Mouse (Mus musculus): ENCODE measurements at regions not wholly inside any gene's neighbourhood (a gene's known extent, or its start where the extent isn't known, plus 50 kb on each side); places are given as distances from the start of the nearest gene placed in this dataset.

DNA sequence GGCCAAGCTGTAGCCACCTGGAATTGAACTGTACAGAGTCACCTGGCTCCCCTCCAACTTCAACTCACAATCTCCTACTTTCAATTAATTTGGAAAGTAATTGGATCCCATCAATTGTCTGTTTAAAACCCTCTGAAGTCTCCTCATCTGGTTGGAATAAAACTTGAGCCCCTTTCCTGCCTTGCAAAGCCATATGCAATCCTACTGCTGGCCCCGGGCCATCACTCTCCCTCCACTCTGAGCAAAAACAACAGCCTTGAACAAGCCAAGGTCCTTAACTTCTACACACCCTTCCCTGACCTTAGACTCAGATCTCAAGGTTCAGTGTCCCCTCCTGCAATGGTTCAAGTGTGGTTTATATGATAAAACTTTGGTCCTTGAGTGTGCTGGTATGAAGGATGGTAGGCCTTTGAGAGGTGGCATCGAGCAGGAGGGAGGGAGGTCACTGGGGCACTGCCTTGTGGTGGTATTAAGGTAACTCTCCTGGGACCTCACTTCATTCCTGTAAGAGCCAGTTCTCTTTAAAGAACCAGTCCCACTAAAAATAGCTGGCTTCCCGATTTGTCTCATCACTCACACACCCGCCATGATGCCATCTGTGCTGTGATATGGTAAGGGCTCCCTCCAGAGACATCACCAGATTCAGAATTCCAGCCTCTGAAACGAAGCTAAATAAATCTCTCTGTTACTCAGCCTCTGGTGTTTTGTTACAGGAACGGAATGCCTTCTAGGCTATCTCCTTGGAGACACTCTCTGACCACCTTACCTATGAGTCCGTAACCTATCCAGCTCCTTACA lies 112.0 kb upstream of the Zmiz1 start:
- DNase-seq (ENCODE audit: low spot score): no peak
- Histone ChIP-seq H3K4me3 (ENCODE audit: low read depth, low read length) (no peak overlapping the region), H3K27ac (ENCODE audit: low read depth, low read length) (no peak overlapping the region), H3K9ac (ENCODE audit: low read length) (no peak overlapping the region), H3K27me3 (ENCODE audit: control insufficient read depth, insufficient read depth, low read length) (no peaks in the 10 kb centered on the region), H3K4me1 (ENCODE audit: control insufficient read depth, insufficient read depth, low read length) (no peaks in the 10 kb centered on the region), H3K9me3 (ENCODE audit: control insufficient read depth, low read length) (no peaks in the 10 kb centered on the region), H3K4me2 (ENCODE audit: low read depth) (no peak overlapping the region), H3K36me3 (ENCODE audit: control insufficient read depth, insufficient read depth, low read length) (no peaks in the 10 kb centered on the region)
- no peak for ATAC-seq (ENCODE audit: insufficient read depth, low FRiP score, low TSS enrichment)
- WGBS: 81% methylated on average over 7 of the region's 7 CpGs

DNA sequence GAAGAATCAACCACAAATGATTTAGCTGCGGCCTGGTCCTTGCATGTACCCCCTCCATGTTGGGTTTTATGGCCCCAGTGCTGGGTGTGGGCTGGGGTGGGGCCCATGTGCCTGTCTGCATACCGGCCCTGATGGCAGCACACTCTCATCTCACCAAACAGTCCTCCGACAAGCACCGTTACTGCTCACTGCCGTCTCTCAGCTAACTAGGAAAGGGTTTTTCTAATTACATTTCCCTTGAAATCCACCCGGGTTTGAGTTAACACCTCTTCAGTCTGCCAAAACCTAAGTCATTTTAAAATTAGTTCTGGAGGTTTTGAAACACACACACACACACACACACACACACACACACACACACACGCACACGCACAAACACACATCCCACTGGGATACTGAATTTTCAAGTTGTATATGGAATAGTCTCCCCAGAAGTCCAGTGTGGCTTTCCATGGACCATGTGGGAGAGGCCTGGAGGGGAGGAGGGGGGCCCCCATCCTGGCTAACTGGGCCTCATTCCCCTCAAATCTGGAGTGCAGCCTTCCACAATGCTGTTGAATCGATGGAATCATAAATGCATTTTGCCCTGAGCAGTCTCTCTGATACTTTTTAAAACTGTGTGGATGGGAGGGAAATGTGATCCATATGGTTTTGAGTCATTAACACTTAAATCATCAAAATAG lies 108.6 kb upstream of the Zmiz1 start:
- Histone ChIP-seq H3K4me1 (ENCODE audit: control insufficient read depth, insufficient read depth, low read length) (no peaks in the 10 kb centered on the region), H3K27ac (ENCODE audit: low read depth, low read length) (no peak overlapping the region), H3K4me3 (ENCODE audit: low read depth, low read length) (no peak overlapping the region), H3K27me3 (ENCODE audit: control insufficient read depth, insufficient read depth, low read length) (no peaks in the 10 kb centered on the region), H3K36me3 (ENCODE audit: control insufficient read depth, insufficient read depth, low read length) (no peaks in the 10 kb centered on the region; the same call in 1 of the 2 replicates), H3K9me3 (ENCODE audit: control insufficient read depth, low read length) (no peaks in the 10 kb centered on the region), H3K9ac (ENCODE audit: low read length) (no peak overlapping the region), H3K4me2 (ENCODE audit: low read depth) (no peak overlapping the region)
- ATAC-seq (ENCODE audit: insufficient read depth, low FRiP score, low TSS enrichment) (no peak), DNase-seq (ENCODE audit: low spot score) (no peak)
- WGBS: 72% methylated on average over 9 of the region's 9 CpGs

DNA sequence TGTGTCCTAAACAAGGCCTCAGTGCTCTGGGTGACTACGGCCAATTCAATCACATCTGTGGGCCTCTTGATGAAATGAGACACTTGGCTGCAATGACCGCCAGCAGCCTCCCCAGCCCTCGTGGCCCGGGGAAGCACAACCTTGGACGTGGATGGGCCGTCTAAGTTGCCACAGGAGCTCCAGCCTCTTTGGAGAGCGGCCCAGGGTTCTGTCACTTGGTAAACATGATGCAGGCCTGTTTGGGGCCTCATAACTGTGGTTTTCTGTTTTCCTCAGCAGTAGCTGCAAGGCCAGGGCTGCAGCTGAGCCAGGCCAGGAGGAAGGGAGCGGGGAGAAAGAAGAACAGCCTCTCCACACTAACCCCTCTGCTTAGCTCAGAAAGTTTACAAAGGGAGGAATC lies 105.2 kb upstream of the Zmiz1 start:
- H3K27ac ChIP-seq (ENCODE audit: low read depth, low read length): no peak overlapping the region
- ATAC-seq (ENCODE audit: insufficient read depth, low FRiP score, low TSS enrichment): no peak
- 86% methylated on average over 8 of the region's 8 CpGs for WGBS

DNA sequence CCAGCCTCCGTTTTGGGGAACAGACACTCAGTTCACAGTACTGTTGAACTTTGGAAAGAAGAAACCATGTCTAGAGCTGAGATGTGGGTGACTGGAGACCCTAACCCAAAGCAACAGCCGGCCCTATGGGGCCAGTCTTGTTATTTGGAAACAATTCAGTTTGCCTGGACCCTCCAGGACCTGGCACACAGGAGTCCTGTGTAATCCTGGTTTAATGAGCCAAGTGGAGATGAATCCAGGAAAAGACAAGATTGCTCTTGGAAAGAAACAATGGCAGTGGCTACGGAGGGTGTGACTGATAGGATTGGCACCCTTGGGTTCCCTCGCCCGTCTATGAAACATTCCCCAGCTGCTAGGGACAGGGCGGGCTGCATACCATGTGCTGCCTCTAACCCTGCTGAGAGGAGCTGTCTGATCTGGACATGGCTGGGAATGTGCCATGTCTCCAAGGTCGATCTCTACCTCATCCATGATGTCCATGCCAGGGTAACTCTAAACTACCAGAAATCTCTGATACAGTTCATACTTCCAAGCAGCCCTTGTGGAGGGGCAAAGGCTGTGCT lies 104.6 kb upstream of the Zmiz1 start:
- Histone ChIP-seq H3K9ac (ENCODE audit: low read length) (no peak overlapping the region), H3K36me3 (ENCODE audit: control insufficient read depth, insufficient read depth, low read length) (no peaks in the 10 kb centered on the region; the same call in 1 of the 2 replicates), H3K27me3 (ENCODE audit: control insufficient read depth, insufficient read depth, low read length) (no peaks in the 10 kb centered on the region), H3K4me1 (ENCODE audit: control insufficient read depth, insufficient read depth, low read length) (no peaks in the 10 kb centered on the region), H3K27ac (ENCODE audit: low read depth, low read length) (no peak overlapping the region), H3K4me2 (ENCODE audit: low read depth) (no peak overlapping the region), H3K9me3 (ENCODE audit: control insufficient read depth, low read length) (no peaks in the 10 kb centered on the region), H3K4me3 (ENCODE audit: low read depth, low read length) (no peak overlapping the region)
- DNase-seq (ENCODE audit: low spot score) (no peak), ATAC-seq (ENCODE audit: insufficient read depth, low FRiP score, low TSS enrichment) (no peak)
- 84% methylated on average over 7 of the region's 7 CpGs for WGBS

More for the DNA sequence above, 105.2 kb upstream of the Zmiz1 start:
- no peak overlapping the region for H3K9ac ChIP-seq (ENCODE audit: low read length)
- H3K9me3 ChIP-seq (ENCODE audit: control insufficient read depth, low read length): no peaks in the 10 kb centered on the region
- no peak overlapping the region for H3K4me2 ChIP-seq (ENCODE audit: low read depth)
- H3K27me3 ChIP-seq (ENCODE audit: control insufficient read depth, insufficient read depth, low read length): no peaks in the 10 kb centered on the region
- H3K4me1 ChIP-seq (ENCODE audit: control insufficient read depth, insufficient read depth, low read length): no peaks in the 10 kb centered on the region
- no peaks in the 10 kb centered on the region; the same call in 1 of the 2 replicates for H3K36me3 ChIP-seq (ENCODE audit: control insufficient read depth, insufficient read depth, low read length)
- DNase-seq (ENCODE audit: low spot score): no peak
- no peak overlapping the region for H3K4me3 ChIP-seq (ENCODE audit: low read depth, low read length)

DNA sequence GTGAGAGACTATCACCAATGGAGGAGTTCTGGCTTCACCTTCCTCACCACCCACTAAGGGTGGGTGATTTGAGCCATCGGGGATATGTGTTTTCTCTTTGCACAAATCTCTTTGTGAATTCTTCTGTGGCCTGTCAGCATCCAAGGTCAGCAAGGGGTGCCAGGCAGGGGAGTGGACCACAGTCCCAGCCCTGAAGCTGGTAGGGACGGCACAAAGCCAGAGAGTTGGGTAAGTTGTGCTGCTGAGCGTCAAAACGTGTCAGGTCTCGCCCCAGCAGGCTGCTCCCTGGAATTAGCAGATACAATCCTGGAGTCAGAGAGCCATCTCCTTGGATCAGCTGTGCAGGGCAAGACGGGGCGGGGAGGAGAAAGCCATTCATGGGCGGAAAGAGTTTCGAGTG lies 101.2 kb upstream of the Zmiz1 start:
- WGBS: 89% methylated on average over 9 of the region's 9 CpGs

DNA sequence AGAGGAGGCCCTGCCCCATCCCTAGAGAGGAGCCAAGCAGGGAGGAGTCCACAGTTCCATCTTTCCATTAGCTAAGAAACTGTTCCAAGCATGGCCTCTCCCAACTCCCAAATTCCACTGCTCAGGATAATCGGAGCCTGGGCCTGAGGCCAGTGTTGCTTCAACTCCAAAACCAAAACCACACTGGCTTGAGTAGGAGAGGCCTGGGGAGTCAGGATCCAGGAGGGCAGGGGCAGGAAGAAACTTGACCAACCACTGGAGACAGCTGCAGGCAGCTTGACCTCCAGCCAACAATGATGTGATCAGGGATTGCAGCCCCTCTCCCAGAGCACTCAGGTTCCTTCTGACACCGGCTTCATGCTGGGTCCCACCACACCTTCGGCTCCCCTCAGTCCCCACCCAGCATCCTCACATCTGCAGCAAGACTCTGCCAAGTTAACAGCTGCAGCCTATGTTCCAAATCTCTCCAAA lies 99.1 kb upstream of the Zmiz1 start:
- ATAC-seq (ENCODE audit: insufficient read depth, low FRiP score, low TSS enrichment) (no peak), DNase-seq (ENCODE audit: low spot score) (no peak)
- WGBS: 89% methylated on average over 3 of the region's 3 CpGs
- H3K27me3 ChIP-seq (ENCODE audit: control insufficient read depth, insufficient read depth, low read length): no peaks in the 10 kb centered on the region
- H3K9me3 ChIP-seq (ENCODE audit: control insufficient read depth, low read length): no peaks in the 10 kb centered on the region
- H3K4me2 ChIP-seq (ENCODE audit: low read depth): no peak overlapping the region
- H3K27ac ChIP-seq (ENCODE audit: low read depth, low read length): no peak overlapping the region
- no peaks in the 10 kb centered on the region for H3K36me3 ChIP-seq (ENCODE audit: control insufficient read depth, insufficient read depth, low read length)
- H3K4me3 ChIP-seq (ENCODE audit: low read depth, low read length): no peak overlapping the region
- no peaks in the 10 kb centered on the region for H3K4me1 ChIP-seq (ENCODE audit: control insufficient read depth, insufficient read depth, low read length)
- H3K9ac ChIP-seq (ENCODE audit: low read length): no peak overlapping the region

More for the DNA sequence above, 101.2 kb upstream of the Zmiz1 start:
- Histone ChIP-seq H3K4me1 (ENCODE audit: control insufficient read depth, insufficient read depth, low read length) (no peaks in the 10 kb centered on the region), H3K9me3 (ENCODE audit: control insufficient read depth, low read length) (no peaks in the 10 kb centered on the region), H3K27me3 (ENCODE audit: control insufficient read depth, insufficient read depth, low read length) (no peaks in the 10 kb centered on the region), H3K36me3 (ENCODE audit: control insufficient read depth, insufficient read depth, low read length) (no peaks in the 10 kb centered on the region; the same call in 1 of the 2 replicates), H3K4me3 (ENCODE audit: low read depth, low read length) (no peak overlapping the region), H3K4me2 (ENCODE audit: low read depth) (no peak overlapping the region), H3K9ac (ENCODE audit: low read length) (no peak overlapping the region), H3K27ac (ENCODE audit: low read depth, low read length) (no peak overlapping the region)
- ATAC-seq (ENCODE audit: insufficient read depth, low FRiP score, low TSS enrichment): no peak
- no peak for DNase-seq (ENCODE audit: low spot score)

DNA sequence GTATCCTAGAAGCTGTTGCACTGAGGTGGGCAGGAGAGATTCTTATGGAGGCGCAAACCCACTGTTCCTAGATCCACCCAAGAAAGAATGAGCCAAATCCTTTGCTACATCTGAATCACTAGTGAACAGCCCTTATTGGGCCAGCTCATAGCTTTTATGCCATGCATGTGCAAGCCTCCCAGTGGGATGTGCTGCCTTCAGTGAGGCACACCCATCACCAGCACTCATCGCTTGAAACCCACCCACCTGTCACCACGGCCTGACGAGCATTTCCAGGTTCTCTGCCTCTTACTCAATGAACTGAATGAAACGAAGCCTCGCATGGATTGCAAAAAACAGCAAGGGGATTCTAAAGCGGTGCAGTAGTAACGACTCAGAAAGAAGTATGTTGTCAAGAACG lies 98.3 kb upstream of the Zmiz1 start:
- no peaks in the 10 kb centered on the region for H3K9me3 ChIP-seq (ENCODE audit: control insufficient read depth, low read length)
- DNase-seq (ENCODE audit: low spot score) (no peak), ATAC-seq (ENCODE audit: insufficient read depth, low FRiP score, low TSS enrichment) (no peak)
- H3K9ac ChIP-seq (ENCODE audit: low read length): no peak overlapping the region
- H3K4me2 ChIP-seq (ENCODE audit: low read depth): no peak overlapping the region
- no peaks in the 10 kb centered on the region for H3K4me1 ChIP-seq (ENCODE audit: control insufficient read depth, insufficient read depth, low read length)
- no peak overlapping the region for H3K27ac ChIP-seq (ENCODE audit: low read depth, low read length)
- H3K27me3 ChIP-seq (ENCODE audit: control insufficient read depth, insufficient read depth, low read length): no peaks in the 10 kb centered on the region
- no peak overlapping the region for H3K4me3 ChIP-seq (ENCODE audit: low read depth, low read length)
- no peaks in the 10 kb centered on the region for H3K36me3 ChIP-seq (ENCODE audit: control insufficient read depth, insufficient read depth, low read length)
- 91% methylated on average over 9 of the region's 9 CpGs for WGBS

DNA sequence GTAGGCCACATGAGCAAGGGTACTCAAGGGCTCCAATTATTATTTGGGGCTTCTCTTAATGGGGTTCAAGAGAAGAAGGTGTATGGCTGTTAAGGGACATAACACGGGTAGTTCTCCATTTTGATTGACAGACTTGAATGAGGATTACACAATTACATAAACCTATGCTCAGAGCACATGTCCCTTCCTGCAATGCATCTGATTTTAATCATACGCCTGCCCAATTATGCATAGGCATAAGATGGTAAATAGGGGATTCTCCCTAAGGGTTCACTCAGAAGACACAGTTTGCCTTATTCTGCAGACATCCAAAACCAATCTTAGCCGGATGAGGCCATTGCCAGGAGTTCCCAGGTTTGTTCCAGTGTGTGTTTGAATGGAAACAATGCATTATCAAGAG lies 97.9 kb upstream of the Zmiz1 start:
- no peak for ATAC-seq (ENCODE audit: insufficient read depth, low FRiP score, low TSS enrichment)
- H3K9me3 ChIP-seq (ENCODE audit: control insufficient read depth, low read length): no peaks in the 10 kb centered on the region
- H3K4me2 ChIP-seq (ENCODE audit: low read depth): no peak overlapping the region
- H3K27me3 ChIP-seq (ENCODE audit: control insufficient read depth, insufficient read depth, low read length): no peaks in the 10 kb centered on the region
- WGBS: 83% methylated on average over 3 of the region's 3 CpGs
- H3K9ac ChIP-seq (ENCODE audit: low read length): no peak overlapping the region
- no peak for DNase-seq (ENCODE audit: low spot score)
- H3K36me3 ChIP-seq (ENCODE audit: control insufficient read depth, insufficient read depth, low read length): no peaks in the 10 kb centered on the region
- H3K4me1 ChIP-seq (ENCODE audit: control insufficient read depth, insufficient read depth, low read length): no peaks in the 10 kb centered on the region
- H3K27ac ChIP-seq (ENCODE audit: low read depth, low read length): no peak overlapping the region
- H3K4me3 ChIP-seq (ENCODE audit: low read depth, low read length): no peak overlapping the region

Measured in neural tube, embryonic 11.5 days (tissue).